Mouse (Mus musculus) spleen, adult 2 months (tissue): ENCODE data around the gene Pigt. TPM values are rescaled to one million over a fixed set of nuclear protein-coding genes. Genes with fewer than 3 reads are reported as not detected.

Experiments
- DNase-seq, 2 experiments: peaks; one replicate each; pipeline versions ENCODE4 v3.0.0 to v3.0.0-alpha.2; 2012 to 2021; ENCODE audit warnings: low spot score in 2 of 2, low read depth in 1 of 2
- H3K27ac ChIP-seq: fragments of 200-500 bp; 2 replicates; pipeline ENCODE4 v1.5.1; 2012; ENCODE audit warnings: low read length, inconsistent platforms; ENCODE audit not compliant: insufficient read depth
- H3K27me3 ChIP-seq: fragments of 200-500 bp; 2 replicates; pipeline ENCODE4 v1.6.1; 2012; ENCODE audit warnings: mild to moderate bottlenecking, moderate library complexity, low read length, inconsistent platforms; ENCODE audit not compliant: control insufficient read depth, insufficient read depth
- H3K36me3 ChIP-seq: fragments of 200-500 bp; 2 replicates; pipeline ENCODE4 v1.6.1; 2012; ENCODE audit warnings: mild to moderate bottlenecking, low read length, inconsistent platforms; ENCODE audit not compliant: control insufficient read depth, insufficient read depth
- H3K4me1 ChIP-seq: fragments of 200-500 bp; 2 replicates; pipeline ENCODE4 v1.6.1; 2011; ENCODE audit warnings: inconsistent platforms; ENCODE audit not compliant: control insufficient read depth, insufficient read depth, insufficient read length
- H3K4me3 ChIP-seq: fragments of 200-500 bp; 2 replicates; pipeline ENCODE4 v1.5.1; 2011; ENCODE audit warnings: mild to moderate bottlenecking, inconsistent platforms; ENCODE audit not compliant: insufficient read depth, insufficient read length; ENCODE audit errors: extremely low read depth
- CTCF ChIP-seq: fragments of 200-500 bp; IDR thresholded peaks from 2 replicates; pipeline ENCODE4 v1.5.1; 2011; ENCODE audit warnings: mild to moderate bottlenecking, inconsistent platforms; ENCODE audit not compliant: insufficient read depth, insufficient read length, insufficient replicate concordance; ENCODE audit errors: extremely low read depth
- POLR2A ChIP-seq: fragments of 200-500 bp; IDR thresholded peaks from 2 replicates; pipeline ENCODE4 v1.6.1; 2011; ENCODE audit warnings: low read depth, low read length, inconsistent platforms
- WGBS: fragments of 180-500 bp; shearing (Covaris S2); methylation state at CpG from one replicate; pipeline ENCODE4 v1.1.7; 2018; 5-methylcytosine and 5-hydroxymethylcytosine counted together
- polyA plus RNA-seq: library from polyadenylated mRNA; depleted of rRNA; stranded (reverse); fragments of >200 nt; gene quantifications from 2 replicates; pipeline ENCODE4 v1.2.3, GENCODE M21; 2012

Pigt gene
- polyA plus RNA-seq, 1 experiment = 85.0 TPM

DNA sequence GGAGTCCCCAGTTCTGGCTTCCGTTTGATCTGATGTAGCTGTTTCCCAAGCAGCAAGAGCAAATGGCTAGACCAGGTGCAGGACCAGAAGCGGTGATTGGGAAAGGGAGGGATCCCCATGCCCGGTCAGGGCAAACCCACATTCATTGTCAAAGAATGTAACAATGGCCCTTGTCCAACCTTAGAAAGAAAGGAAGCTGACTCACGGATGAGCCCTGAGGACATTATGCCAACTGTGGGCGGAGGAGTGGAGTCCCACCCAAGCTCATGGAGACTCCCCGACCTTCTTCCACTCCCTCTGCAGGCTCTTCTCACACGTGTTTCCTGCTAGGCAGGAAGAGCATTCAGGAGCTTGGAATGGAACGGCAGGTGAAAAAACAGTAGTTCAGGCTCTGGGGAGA lies 16.1 kb downstream of the Pigt start:
- no peak for TF ChIP-seq POLR2A
- no peak for DNase-seq
- no peak overlapping the region for H3K4me3 ChIP-seq
- H3K27me3 ChIP-seq = no peaks in the 10 kb centered on the region
- no peaks in the 10 kb centered on the region for H3K36me3 ChIP-seq
- 70% methylated on average over 8 of the region's 8 CpGs for WGBS
- H3K27ac ChIP-seq = no peak overlapping the region
- H3K4me1 ChIP-seq = no peaks in the 10 kb centered on the region

DNA sequence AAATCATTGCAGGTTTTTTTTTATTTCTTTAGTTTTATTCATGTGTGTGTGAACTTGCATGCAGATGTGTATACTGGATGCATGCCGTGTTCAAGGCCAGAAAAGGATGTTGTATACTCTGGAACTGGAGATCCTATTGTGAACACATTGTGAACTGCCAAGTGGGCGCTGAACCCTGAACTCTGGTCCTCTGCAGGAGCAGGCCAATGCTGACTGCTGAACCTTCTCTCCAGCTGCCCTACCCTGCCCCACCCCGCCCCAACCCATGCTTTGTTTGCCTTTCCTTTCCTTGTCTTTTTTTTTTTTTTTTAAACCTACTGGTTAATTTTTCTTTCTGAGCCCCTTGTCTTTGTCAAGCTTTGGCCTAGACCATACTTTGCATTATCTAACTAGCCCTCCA lies 17.6 kb downstream of the Pigt start:
- no peak for TF ChIP-seq POLR2A
- no peak for TF ChIP-seq CTCF
- 86% methylated on average over 3 of the region's 3 CpGs for WGBS
- Histone ChIP-seq H3K4me1 (no peaks in the 10 kb centered on the region), H3K27me3 (no peaks in the 10 kb centered on the region), H3K27ac (no peak overlapping the region), H3K36me3 (no peaks in the 10 kb centered on the region), H3K4me3 (no peak overlapping the region)
- no peak for DNase-seq

DNA sequence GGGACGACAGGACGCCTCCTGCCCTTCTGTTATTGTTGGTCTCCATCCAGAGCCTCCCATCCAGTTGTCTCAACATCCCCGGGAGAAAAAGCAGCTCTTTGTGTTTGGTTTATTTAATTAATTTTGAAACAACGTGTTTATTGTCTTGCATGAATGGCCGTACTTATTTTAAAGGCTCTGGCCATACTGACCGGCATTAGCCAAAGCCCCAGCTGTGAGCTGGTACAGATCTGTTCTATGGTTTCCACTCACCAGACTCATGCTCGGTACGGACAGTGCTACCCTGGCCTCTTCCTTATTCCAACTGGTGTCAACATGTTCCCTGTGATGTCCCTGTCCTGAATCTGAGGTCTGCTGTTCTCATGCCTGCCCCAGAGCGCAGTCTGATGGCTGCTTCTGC lies 18.6 kb downstream of the Pigt start:
- Histone ChIP-seq H3K27ac (no peak overlapping the region), H3K27me3 (no peaks in the 10 kb centered on the region), H3K4me1 (peaks cover 5% of the 10 kb centered on the region; the same call in 1 of the 2 replicates), H3K36me3 (no peaks in the 10 kb centered on the region), H3K4me3 (no peak overlapping the region)
- WGBS = 90% methylated on average over 9 of the region's 9 CpGs
- no peak for DNase-seq
- no peak for TF ChIP-seq CTCF
- no peak for TF ChIP-seq POLR2A

DNA sequence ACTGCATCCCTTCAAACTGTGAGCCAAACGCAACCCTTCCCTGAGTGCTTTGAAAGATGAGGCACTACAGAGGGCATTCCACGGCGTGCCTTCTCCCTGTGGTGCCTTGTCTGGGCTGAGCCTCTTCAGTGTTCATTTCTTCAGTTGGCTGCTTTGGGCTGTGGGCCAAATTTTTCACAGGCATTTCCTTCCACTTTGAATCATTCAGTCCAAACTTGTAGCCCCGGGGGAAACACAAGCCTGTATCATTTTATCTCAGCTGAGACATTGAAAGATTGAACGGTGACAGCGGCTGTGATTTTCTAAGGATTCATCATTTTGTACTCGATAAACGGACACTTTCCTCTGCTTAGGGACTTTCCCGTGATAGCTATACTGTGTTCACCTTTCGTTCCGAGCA lies 19.3 kb downstream of the Pigt start:
- DNase-seq = no peak
- no peak overlapping the region for H3K4me3 ChIP-seq
- H3K27me3 ChIP-seq = no peaks in the 10 kb centered on the region
- H3K27ac ChIP-seq = no peak overlapping the region
- H3K4me1 ChIP-seq = peaks cover 10% of the 10 kb centered on the region; the same call in 1 of the 2 replicates
- no peaks in the 10 kb centered on the region for H3K36me3 ChIP-seq
- WGBS = 73% methylated on average over 11 of the region's 11 CpGs
- TF ChIP-seq POLR2A (no peak), CTCF (no peak)

DNA sequence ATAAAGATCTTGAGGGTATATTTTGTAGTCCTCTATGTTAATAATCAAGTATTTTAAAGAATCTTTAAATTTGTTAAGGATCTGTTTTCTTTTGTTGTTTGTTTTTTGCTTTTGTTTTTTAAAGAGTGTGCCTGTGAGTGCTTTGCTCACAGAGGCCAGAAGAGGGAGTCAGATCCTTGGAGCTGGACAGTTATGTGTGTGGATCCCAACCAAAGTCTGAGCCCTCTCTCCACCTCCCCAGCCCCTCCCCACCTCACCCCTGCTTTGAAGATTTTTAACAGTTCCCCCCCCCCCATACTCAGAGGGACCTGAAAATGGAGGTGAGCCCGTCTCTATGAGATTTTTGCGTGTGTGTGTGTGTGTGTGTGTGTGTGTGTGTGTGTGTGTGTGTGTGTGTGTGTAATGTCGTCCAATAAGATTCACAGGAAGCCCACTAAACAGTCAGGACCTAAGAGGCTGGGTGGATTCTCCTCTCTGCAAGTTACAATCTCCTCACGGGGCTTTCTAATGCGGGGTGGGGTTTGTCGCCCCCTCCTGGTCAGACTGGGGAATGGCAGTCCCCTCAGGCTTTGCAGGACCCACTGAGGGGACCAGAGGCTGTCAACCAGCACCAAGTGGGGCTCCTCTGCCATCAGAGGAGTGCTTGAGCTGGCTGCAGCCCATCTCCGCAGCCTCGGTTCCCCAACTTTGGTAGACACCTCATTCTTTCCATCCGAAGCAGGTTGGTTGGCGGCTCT lies 20.3 kb downstream of the Pigt start:
- Histone ChIP-seq H3K4me1 (peaks cover 11% of the 10 kb centered on the region; the same call in 1 of the 2 replicates), H3K4me3 (no peak overlapping the region), H3K27ac (no peak overlapping the region), H3K27me3 (no peaks in the 10 kb centered on the region), H3K36me3 (no peaks in the 10 kb centered on the region)
- TF ChIP-seq CTCF (peak; percentile 91), POLR2A (no peak)
- DNase-seq = peak; percentile 36 to 63
- WGBS = 42% methylated on average over 10 of the region's 10 CpGs

DNA sequence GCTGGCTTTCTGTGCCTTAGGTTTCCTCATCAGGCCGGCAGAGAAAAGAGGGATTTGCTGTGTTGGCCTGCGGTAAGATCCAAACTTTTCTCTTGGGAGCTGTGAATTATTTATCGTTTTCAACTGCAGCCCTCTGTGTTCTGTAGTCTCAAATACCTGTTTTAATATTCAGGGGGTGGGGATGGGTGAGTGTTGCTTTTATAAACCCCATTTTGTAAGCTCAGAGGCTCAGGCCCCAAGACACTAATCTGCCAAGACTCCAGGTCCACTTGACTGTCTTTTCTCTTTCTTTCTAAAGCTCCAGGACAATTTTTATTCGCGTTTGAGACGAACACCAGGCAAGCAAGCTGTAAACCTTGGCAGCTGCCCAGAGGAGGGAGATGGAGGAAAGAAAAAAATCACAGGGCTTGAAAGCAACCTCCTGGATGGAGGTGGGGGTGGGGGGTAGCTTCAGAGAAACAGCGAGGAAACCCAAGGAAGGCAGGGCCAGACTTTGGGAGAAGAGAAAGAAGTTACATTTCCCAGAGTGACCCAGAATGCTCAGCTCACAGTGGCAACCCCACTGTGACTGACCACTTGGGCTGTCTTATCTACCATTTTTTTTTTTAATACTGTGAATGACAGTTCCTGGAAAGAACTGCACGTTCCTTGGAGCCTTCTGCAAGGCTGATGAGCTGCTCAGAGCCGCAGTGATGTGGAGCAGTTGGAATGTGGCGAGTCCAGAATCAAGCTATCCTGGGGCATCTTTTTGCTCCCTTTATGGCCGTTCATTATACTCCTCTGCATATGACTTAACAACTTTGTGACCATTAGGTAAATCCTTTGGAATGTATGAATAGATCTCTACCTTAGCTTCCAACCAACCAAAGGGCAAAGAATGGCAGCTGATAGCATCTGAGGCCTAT lies 21.2 kb downstream of the Pigt start:
- Histone ChIP-seq H3K36me3 (no peaks in the 10 kb centered on the region), H3K27me3 (no peaks in the 10 kb centered on the region), H3K27ac (no peak overlapping the region), H3K4me3 (no peak overlapping the region), H3K4me1 (peaks cover 11% of the 10 kb centered on the region; the same call in 1 of the 2 replicates)
- no peak for DNase-seq
- TF ChIP-seq CTCF (no peak), POLR2A (no peak)
- WGBS = 79% methylated on average over 11 of the region's 11 CpGs

DNA sequence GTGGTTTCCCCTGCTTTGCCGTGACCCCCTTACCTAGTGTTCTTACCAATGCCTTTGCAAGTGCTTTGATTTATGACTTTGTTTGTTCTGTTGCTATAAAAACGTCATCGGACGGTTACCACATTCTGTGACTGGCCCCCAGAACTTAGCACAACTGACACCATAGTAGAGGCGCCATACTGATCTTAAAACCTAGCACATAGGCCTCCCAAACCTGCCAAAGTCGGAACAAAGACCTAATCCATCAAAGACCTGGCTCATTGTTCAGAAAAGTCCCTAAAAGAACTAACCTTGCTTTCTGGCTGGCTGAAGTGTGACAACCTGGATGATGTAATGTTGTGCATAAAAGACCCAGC lies 21.8 kb downstream of the Pigt start:
- Histone ChIP-seq H3K4me1 (peaks cover 11% of the 10 kb centered on the region; the same call in 1 of the 2 replicates), H3K27me3 (no peaks in the 10 kb centered on the region), H3K36me3 (no peaks in the 10 kb centered on the region), H3K27ac (no peak overlapping the region), H3K4me3 (no peak overlapping the region)
- DNase-seq = no peak
- TF ChIP-seq POLR2A = no peak
- no peak for TF ChIP-seq CTCF
- WGBS = 70% methylated on average over 6 of the region's 6 CpGs
